Mouse (Mus musculus) heart, adult 2 months (tissue): ENCODE measurements around the gene Mprip. TPM values are rescaled to one million over a fixed set of nuclear protein-coding genes. Genes with fewer than 3 reads are reported as not detected.
A peak's percentile ranks its signal among the peaks of the same experiment; 100 is the strongest.

Source experiments
- DNase-seq, 2 experiments: peaks; one replicate each; pipeline ENCODE4 v3.0.0; 2021
- H3K27ac ChIP-seq: fragments of 200-600 bp; 2 replicates; pipeline ENCODE4 v1.8.1; 2022
- H3K27me3 ChIP-seq: fragments of 200-500 bp; 2 replicates; pipeline ENCODE4 v1.6.1; 2012; ENCODE audit warnings: mild to moderate bottlenecking, low read length, inconsistent platforms, mixed read lengths; ENCODE audit not compliant: control insufficient read depth, insufficient read depth
- H3K36me3 ChIP-seq: fragments of 200-500 bp; 2 replicates; pipeline ENCODE4 v1.6.1; 2012; ENCODE audit warnings: low read length, inconsistent platforms; ENCODE audit not compliant: control insufficient read depth, insufficient read depth
- H3K4me1 ChIP-seq: fragments of 200-500 bp; 2 replicates; pipeline ENCODE4 v1.6.1; 2011; ENCODE audit warnings: low read length; ENCODE audit not compliant: control insufficient read depth, insufficient read depth
- H3K4me3 ChIP-seq: fragments of 200-600 bp; 2 replicates; pipeline ENCODE4 v1.8.1; 2022
- H3K79me2 ChIP-seq: fragments of 200-500 bp; replicated peaks from 2 replicates; pipeline ENCODE4 v1.6.1; 2012; ENCODE audit warnings: mild to moderate bottlenecking, inconsistent platforms, low read length, moderate library complexity, mixed read lengths; ENCODE audit not compliant: control insufficient read depth, insufficient read depth
- H3K9ac ChIP-seq: fragments of 200-500 bp; 2 replicates; pipeline ENCODE4 v1.6.1; 2012; ENCODE audit warnings: low read depth, mild to moderate bottlenecking, control low read depth, inconsistent platforms, low read length, mixed read lengths
- CTCF ChIP-seq: fragments of 200-600 bp; IDR thresholded peaks from 2 replicates; pipeline ENCODE4 v1.8.1; 2022; ENCODE audit warnings: antibody characterized with exemption, mild to moderate bottlenecking, moderate library complexity
- EP300 ChIP-seq: fragments of 200-500 bp; IDR thresholded peaks from 2 replicates; pipeline ENCODE4 v1.6.1; 2011; ENCODE audit warnings: low read depth, low read length, control low read depth; ENCODE audit not compliant: insufficient read depth
- POLR2A ChIP-seq: fragments of 200-500 bp; IDR thresholded peaks from 2 replicates; pipeline ENCODE4 v1.6.1; 2011; ENCODE audit warnings: mild to moderate bottlenecking, low read depth, low read length, control low read depth; ENCODE audit not compliant: insufficient read depth
- WGBS: fragments of 180-500 bp; shearing (Covaris S2); methylation state at CpG from one replicate; pipeline ENCODE4 v1.1.7; 2018; 5-methylcytosine and 5-hydroxymethylcytosine counted together
- intact Hi-C: fragments of 180-260 bp; cut with DNase I; formaldehyde crosslinking; loops from one replicate; pipeline ENCODE4 v1.15.1; 2025
- polyA plus RNA-seq: library from polyadenylated mRNA; depleted of rRNA; stranded (reverse); fragments of >200 nt; gene quantifications from 2 replicates; pipeline ENCODE4 v1.2.3, GENCODE M21; 2012
- total RNA-seq, 2 experiments: library from RNA; stranded (reverse); gene quantifications; 2 replicates each; pipeline ENCODE4 v1.2.3; 2021

Gene Mprip
- total and polyA plus RNA-seq, 3 experiments, result 77.1 to 142 (median 132) TPM

GRCm38 (mm10) chr11:59680111-59680510 lies 19.0 kb downstream of the Mprip start:
- H3K4me3 ChIP-seq, result no peak overlapping the region
- TF ChIP-seq CTCF (no peak), POLR2A (no peak), EP300 (no peak)
- peaks cover 28% of the 10 kb centered on the region for H3K4me1 ChIP-seq
- intact Hi-C loops, result no loop called here
- H3K27ac ChIP-seq, result no peak overlapping the region
- no peaks in the 10 kb centered on the region for H3K27me3 ChIP-seq
- no peak overlapping the region for H3K9ac ChIP-seq
- DNase-seq, result no peak
- WGBS, result 78% methylated on average over 5 of the region's 5 CpGs
- H3K36me3 ChIP-seq, result peaks cover 2% of the 10 kb centered on the region
- H3K79me2 ChIP-seq, result peaks cover 9% of the 10 kb centered on the region

GRCm38 (mm10) chr11:59684956-59685355 lies 23.9 kb downstream of the Mprip start:
- TF ChIP-seq POLR2A (no peak), CTCF (no peak), EP300 (no peak)
- intact Hi-C loops, result no loop called here
- no peak overlapping the region for H3K27ac ChIP-seq

GRCm38 (mm10) chr11:59694533-59694932 lies 33.4 kb downstream of the Mprip start:
- no peak overlapping the region for H3K9ac ChIP-seq
- H3K4me1 ChIP-seq, result peaks cover 14% of the 10 kb centered on the region
- intact Hi-C loops, result no loop called here
- peak in 1 of 2 experiments; percentile 40 for DNase-seq
- H3K79me2 ChIP-seq, result peaks cover 21% of the 10 kb centered on the region
- no peak overlapping the region for H3K4me3 ChIP-seq
- H3K36me3 ChIP-seq, result peaks cover 30% of the 10 kb centered on the region
- no peak overlapping the region for H3K27ac ChIP-seq
- TF ChIP-seq EP300 (no peak), POLR2A (no peak), CTCF (no peak)
- no peaks in the 10 kb centered on the region for H3K27me3 ChIP-seq
- 23% methylated on average over 1 of the region's 1 CpGs for WGBS

More at GRCm38 (mm10) chr11:59684956-59685355, 23.9 kb downstream of the Mprip start:
- 88% methylated on average over 6 of the region's 6 CpGs for WGBS
- H3K4me1 ChIP-seq, result peaks cover 10% of the 10 kb centered on the region
- H3K9ac ChIP-seq, result no peak overlapping the region
- H3K4me3 ChIP-seq, result no peak overlapping the region
- H3K36me3 ChIP-seq, result no peaks in the 10 kb centered on the region; the same call in none of the 2 replicates
- peaks cover 11% of the 10 kb centered on the region for H3K79me2 ChIP-seq
- DNase-seq, result no peak
- no peaks in the 10 kb centered on the region for H3K27me3 ChIP-seq

GRCm38 (mm10) chr11:59695550-59695949 lies 34.4 kb downstream of the Mprip start:
- DNase-seq, result no peak
- peaks cover 15% of the 10 kb centered on the region for H3K4me1 ChIP-seq

GRCm38 (mm10) chr11:59697572-59697971 lies 36.5 kb downstream of the Mprip start:
- TF ChIP-seq CTCF, result no peak
- no peak for TF ChIP-seq EP300
- TF ChIP-seq POLR2A, result no peak
- WGBS, result 100% methylated on average over 1 of the region's 1 CpGs
- H3K27me3 ChIP-seq, result no peaks in the 10 kb centered on the region
- H3K79me2 ChIP-seq, result peaks cover 22% of the 10 kb centered on the region
- peaks cover 41% of the 10 kb centered on the region for H3K36me3 ChIP-seq
- intact Hi-C loops, result no loop called here
- H3K9ac ChIP-seq, result no peak overlapping the region
- no peak for DNase-seq
- H3K4me3 ChIP-seq, result no peak overlapping the region
- H3K27ac ChIP-seq, result no peak overlapping the region
- H3K4me1 ChIP-seq, result peaks cover 16% of the 10 kb centered on the region

More at GRCm38 (mm10) chr11:59695550-59695949, 34.4 kb downstream of the Mprip start:
- Histone ChIP-seq H3K9ac (no peak overlapping the region), H3K4me3 (no peak overlapping the region), H3K36me3 (peaks cover 35% of the 10 kb centered on the region), H3K27me3 (no peaks in the 10 kb centered on the region), H3K79me2 (peaks cover 21% of the 10 kb centered on the region), H3K27ac (no peak overlapping the region)
- TF ChIP-seq CTCF, result no peak
- TF ChIP-seq POLR2A, result no peak
- no peak for TF ChIP-seq EP300
- intact Hi-C loops, result no loop called here

GRCm38 (mm10) chr11:59700787-59701186 lies 39.7 kb downstream of the Mprip start:
- Histone ChIP-seq H3K79me2 (peaks cover 8% of the 10 kb centered on the region), H3K4me1 (peaks cover 13% of the 10 kb centered on the region), H3K27ac (no peak overlapping the region), H3K36me3 (peaks cover 57% of the 10 kb centered on the region), H3K4me3 (no peak overlapping the region), H3K27me3 (no peaks in the 10 kb centered on the region), H3K9ac (no peak overlapping the region)
- 94% methylated on average over 1 of the region's 1 CpGs for WGBS
- intact Hi-C loops, result no loop called here
- DNase-seq, result no peak
- TF ChIP-seq POLR2A (no peak), EP300 (no peak), CTCF (no peak)
